Mouse (Mus musculus): ENCODE results near the gene Kyat1.

Gene Kyat1

DNA sequence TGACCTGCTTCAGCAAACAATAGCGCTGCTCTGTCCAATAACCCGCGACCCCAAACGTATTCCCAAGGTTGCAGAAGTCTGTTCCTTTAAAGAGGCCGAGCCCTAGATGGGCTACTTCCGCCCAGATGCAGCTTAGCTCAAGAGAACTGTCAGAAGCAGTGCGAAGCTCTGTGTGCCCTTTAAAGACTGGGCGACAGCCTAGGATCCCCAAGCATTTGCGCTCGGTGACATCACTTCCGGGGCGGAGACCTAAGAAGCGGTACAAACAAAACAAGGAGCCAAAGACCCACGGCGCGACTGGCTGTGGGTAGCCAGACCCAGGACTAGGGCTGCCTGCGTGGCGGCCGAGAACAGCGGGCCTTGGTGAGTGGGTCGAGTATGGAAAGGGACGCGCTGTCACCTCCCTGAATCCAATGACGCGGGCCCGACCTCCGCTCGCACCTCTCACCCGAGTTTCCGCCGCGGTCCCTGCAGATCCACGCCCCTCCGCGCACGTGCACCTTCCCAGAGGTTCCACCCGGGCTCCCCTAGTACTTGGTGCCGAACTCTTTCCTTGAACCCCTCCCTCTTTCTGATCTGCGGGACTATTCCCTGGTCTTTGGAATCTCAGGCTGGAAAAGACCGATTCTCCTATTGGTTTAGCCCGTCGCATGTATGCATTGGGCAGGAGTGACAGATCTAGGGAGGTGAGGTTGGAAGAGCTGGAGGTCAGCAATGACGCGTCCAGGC is at the start of gene Kyat1:
Kyat1 (minus strand) TSS at position 219 of the 729 bp plus-strand sequence.
- TF ChIP-seq GATA4 (IDR thresholded peaks at IDR 0.05; ENCODE audit: insufficient replicate concordance, low read length): no peak

DNA sequence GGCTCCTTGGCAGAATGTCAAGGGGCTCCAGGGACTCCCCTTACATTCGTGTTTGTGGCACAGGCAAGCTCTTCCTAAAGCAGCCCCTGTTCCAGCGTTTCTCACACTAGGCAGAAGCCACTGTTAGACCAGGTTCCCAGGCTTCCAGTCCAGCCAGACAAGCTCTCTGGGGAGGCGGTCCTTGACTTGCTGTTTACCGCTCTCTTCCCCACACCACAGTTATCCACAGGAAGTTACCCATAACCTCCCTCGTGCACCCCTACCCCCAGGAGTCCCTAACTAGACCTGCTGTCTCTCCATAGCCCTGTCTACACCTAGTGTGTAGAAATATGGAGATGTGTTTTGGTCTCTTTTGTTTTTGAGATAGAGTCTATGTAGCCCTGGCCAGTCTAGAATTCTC is 48.2 kb upstream of the Kyat1 start:
- no peak for TF ChIP-seq GATA4 (IDR thresholded peaks at IDR 0.05; ENCODE audit: insufficient replicate concordance, low read length)

DNA sequence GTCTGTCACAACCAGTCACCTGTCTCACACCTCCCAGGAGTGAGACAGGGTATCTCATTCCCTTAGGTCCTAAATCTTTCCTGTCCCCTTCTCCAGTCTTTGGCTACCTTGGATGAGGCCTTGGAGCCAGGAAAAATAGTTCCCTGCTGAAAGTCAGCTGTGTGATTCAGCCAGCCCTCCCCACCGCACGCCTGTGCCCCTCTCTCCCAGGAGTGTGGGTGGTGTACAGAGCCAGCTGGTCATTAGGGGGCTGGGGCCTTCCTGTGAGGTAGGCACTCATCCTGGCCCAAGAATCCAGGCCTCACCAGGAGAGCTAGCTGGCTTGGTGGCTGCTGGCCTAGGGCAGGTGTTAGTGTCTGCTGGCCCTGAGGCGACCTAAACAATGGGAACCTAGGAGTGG is 46.9 kb upstream of the Kyat1 start:
- TF ChIP-seq GATA4 (IDR thresholded peaks at IDR 0.05; ENCODE audit: insufficient replicate concordance, low read length): no peak

DNA sequence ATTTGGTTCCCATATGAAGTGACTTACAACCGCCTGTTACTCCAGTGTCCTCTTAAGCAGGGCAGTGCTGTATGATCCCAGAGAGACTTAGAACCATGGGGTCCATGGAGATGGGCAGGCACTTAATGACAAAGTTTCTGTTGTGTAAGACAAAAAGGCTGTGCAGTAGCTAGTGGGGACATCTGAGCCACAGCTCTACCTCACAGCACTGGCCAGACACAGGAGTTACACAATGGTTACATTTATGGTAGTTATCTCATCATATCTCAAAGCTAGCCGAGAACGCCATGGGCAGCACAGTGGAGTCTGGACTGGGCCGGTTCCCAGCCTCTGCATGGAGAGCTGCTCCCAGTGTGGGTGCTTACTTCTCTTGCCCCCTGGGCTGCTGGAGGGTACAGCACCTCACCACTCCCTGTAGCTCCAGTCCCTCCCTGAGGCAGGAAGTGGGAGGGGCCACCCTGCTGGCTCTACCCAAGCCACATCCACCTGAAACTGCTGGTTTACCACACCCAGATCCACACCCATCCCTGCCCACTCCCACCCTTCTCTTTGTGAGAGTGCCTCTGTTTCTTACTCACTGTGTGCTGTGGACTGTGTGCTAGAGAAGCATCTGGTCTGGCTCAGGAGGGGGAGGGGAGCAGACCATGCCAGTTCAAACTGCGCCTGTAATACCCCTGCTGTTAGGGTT is 45.9 kb upstream of the Kyat1 start:
- TF ChIP-seq GATA4 (IDR thresholded peaks at IDR 0.05; ENCODE audit: insufficient replicate concordance, low read length): no peak

DNA sequence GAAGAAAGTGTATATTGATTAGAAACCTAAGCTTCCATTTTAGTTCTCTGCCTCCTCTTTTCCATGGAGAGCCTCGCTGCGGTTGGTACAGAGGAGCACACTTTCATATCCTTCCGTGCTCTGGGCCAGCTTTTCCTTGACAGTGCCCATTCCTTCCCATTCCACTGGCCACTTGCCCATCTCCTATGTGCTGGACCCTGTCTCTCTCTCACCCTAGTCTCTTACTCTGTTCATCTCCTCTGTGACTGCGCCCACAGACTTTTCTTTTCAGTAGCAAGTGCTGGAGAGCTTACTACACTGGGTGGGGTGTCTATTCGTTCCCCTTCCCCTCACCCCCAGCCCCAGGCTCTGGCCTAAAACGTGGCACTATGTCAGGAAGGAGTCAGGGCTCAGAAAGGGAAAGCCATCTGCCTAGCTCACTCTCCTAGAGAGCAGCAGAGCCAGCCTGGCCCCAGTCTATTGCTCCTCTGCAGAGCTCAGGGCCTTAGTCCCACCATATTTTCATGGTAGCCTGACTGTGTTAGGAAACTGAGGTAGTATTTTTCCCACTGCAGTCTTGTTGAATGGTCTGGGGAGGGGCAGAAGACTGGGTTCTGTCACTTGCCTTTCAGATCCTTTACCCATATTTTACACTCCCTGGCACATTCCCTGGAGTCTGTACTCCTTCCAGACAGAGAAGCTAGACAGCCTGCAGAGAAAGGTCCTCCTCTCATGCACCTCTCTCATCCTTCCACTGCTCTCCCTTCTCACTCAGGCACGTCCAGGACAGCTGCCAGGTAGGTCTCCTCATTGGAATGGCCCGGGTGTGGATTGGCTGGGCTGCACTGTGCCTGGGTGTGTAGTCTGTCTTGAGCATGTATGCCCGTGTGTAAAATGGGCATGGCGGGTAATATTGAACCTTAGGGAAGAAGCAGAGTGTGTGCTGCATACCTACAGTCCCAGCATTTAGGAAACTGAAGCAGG is 44.8 kb upstream of the Kyat1 start:
- no peak for TF ChIP-seq GATA4 (IDR thresholded peaks at IDR 0.05; ENCODE audit: insufficient replicate concordance, low read length)

DNA sequence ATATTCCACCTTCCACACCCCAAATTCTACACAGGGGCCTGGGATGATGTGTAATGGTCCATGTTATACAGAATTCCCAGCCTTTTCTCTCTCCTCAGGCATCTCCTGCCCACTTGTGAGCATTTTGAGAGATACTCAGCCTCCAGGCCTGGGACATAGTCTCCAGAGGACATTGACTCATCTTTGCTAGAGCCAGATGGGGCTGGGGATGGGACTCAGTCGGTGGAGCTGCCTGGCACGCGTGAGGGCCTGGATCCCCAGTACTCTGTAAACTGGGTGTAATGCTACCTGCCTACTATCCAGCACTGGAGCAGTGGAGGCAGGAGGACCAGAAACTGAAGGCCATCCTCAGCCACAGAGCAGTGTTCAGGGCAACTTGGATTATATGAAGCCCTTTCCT is 43.5 kb upstream of the Kyat1 start:
- TF ChIP-seq GATA4 (IDR thresholded peaks at IDR 0.05; ENCODE audit: insufficient replicate concordance, low read length): no peak

DNA sequence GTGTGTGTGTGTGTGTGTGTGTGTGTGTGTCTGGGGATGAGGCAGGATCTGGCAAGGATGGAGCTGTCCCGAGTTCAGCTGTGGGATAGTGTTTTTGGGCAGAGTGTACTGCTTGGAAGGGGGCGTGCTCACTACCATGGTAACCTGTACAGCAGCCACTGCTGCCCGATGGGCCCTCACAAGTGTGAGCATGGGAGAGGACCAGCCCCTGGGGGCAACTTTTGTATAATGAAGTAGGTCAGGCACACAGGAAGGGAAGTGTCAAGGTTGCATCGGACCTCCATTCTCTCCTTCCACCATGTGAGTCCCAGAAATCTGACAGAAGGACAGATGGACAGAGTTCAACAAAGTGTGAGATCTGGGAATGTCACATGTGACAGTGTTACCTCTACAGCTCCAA is 42.0 kb upstream of the Kyat1 start:
- no peak for TF ChIP-seq GATA4 (IDR thresholded peaks at IDR 0.05; ENCODE audit: insufficient replicate concordance, low read length)

DNA sequence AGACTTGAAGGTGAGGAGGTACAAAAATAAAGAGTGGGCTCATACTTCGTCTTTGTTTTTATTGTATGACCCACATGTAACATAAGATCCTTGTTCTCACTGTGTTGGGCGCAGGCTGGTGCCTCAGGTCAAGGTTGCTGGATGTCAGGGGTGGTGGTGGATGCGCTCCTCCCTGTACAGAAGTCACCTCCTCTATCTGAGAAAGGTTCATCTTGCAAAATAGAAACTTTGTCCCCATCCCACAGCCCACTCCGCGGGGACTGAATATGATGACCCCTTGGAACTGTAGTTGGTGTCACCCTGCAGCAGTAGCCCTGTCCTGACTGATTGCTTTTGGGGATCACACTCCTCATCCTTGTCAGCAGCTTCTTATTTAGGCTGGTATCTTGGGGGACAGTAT is 41.4 kb upstream of the Kyat1 start:
- no peak for TF ChIP-seq GATA4 (IDR thresholded peaks at IDR 0.05; ENCODE audit: insufficient replicate concordance, low read length)

DNA sequence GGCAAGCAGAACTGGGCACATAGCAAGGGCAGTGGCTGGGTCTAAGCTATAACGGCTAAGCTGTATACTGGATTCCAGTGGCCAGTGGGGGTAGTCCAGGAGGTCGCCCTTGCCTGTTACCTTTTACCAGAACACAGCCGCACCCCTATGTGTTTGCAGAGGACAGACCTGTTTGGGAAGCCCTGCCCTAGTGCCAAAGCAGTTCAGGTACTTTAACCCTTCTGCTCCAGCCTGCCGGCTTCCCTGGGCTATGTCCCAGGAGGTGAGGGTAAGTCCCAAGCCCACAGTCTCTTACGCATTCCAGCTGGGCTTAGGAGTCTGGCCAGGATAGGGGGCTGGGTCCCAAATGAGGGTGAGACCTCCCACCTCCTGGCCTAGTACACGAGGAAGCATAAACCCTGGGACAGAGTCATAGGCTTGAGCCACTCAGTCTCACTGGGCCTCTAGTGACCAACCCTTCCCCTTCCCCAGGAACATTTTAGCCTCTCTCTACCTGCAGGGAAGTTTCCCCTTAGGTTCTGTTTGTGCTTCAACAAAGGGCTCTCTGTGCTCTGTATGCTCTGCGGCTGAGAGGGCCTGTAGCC is 39.0 kb upstream of the Kyat1 start:
- TF ChIP-seq GATA4 (IDR thresholded peaks at IDR 0.05; ENCODE audit: insufficient replicate concordance, low read length): no peak

DNA sequence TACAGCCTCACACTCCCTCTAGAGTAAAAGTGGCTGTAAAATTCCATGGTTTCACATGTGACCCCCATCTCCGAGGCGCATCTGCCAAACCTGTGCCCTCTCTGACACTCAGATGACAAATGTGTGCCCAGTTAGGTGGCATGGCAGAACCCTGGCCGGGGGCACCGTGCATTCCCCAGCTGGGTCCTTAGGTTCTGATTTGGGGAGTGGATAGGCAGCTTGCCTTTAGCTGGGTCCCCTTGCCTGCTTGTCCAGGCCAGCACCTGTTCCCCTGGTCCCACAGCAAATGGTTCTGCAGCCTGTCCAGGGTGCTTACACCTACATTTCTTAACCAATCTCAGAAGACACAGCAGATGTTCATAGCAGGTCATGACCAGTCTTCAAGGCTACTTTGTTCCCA is 37.7 kb upstream of the Kyat1 start:
- no peak for TF ChIP-seq GATA4 (IDR thresholded peaks at IDR 0.05; ENCODE audit: insufficient replicate concordance, low read length)

DNA sequence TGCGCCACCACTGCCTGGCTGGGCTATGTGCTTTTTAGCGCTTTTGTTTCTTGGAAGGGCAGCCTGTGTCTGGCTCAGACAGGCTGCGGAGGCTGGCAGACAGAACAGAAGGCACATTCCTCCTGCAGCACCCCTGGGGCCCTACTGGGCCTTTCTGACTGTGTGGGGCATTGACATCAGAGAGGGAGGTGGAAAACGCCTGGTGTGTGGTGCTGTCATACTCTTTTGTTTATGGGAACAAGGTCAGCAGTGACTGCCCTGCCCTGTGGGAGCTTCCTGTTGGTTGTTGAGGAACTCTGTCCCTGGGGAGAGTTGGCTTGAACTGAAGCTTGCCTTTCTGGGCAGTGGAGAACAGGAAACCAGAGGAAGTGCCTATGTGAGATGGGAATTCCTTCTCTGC is 36.9 kb upstream of the Kyat1 start:
- TF ChIP-seq GATA4 (IDR thresholded peaks at IDR 0.05; ENCODE audit: insufficient replicate concordance, low read length): no peak

DNA sequence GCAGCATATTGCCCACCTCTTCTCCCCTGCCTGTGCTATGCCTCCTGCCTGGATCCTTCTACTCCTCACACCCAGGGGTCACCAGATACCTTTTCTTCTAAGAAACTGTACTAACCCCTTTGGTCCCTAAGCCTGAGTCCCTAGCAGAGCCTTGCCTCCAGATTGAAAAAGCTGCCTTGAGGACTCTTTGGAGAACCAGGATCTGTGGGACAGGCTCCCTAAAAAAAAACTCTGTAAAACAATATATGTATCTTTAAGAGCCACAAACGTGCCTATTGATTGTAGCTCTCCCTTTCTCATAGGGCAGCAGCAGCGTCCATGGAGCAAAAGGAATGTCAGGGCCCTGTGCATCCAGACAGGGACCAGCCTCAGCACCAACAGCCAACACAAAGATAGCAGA is 34.6 kb upstream of the Kyat1 start, which contains the start of gene Gm28035:
Gm28035 (plus strand) TSS at position 301 of the 400 bp plus-strand sequence.
- TF ChIP-seq GATA4 (IDR thresholded peaks at IDR 0.05; ENCODE audit: insufficient replicate concordance, low read length): no peak

DNA sequence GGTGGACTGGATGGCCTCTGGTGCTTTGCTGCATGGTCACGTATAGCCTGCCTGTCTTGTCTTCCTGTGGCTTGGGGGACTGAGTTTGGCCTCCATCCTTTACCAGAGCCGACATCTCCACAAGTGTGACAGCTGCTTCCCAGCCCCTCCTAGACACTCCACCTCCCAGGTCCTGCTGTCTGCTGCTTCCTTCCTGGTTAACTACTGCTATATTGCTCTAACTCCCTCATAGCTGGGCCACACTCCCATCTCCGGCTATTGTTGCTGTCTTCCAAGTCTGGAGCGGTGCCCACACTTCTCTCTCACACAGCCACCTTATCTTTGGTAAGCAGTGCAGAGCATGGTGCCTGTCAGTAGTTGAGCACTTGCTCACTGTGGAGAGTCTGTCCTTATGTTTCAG is 34.1 kb upstream of the Kyat1 start:
- peak; percentile 77; the same call in 1 of the 2 replicates for TF ChIP-seq GATA4 (IDR thresholded peaks at IDR 0.05; ENCODE audit: insufficient replicate concordance, low read length)

DNA sequence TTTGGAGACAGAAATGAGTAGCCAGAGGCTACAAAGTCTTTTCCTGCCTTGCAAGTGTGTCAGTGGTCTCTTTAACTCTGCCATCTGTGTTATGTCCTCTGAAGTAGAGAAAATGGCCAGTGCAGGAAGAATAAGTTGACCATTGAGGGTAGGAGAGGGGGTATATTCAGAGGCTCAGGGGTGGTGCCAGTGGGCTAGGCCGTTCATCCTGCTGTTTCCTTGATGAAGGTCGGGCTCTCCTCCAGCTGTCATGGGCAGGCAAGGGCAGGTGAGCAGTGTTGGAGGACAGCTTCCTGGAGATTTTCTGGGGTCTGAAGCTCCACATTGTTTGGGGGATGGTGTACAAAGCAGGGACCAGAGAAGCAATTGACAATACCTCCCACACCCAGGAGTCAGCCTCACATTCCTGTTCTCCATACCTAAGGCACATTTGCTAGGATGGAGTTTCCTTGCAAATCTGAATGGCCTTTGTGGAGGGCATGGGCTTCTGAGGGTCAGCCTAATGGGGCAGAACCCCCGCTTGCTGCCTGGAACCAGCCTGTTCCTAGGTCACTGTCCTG is 33.3 kb upstream of the Kyat1 start:
- no peak for TF ChIP-seq GATA4 (IDR thresholded peaks at IDR 0.05; ENCODE audit: insufficient replicate concordance, low read length)

DNA sequence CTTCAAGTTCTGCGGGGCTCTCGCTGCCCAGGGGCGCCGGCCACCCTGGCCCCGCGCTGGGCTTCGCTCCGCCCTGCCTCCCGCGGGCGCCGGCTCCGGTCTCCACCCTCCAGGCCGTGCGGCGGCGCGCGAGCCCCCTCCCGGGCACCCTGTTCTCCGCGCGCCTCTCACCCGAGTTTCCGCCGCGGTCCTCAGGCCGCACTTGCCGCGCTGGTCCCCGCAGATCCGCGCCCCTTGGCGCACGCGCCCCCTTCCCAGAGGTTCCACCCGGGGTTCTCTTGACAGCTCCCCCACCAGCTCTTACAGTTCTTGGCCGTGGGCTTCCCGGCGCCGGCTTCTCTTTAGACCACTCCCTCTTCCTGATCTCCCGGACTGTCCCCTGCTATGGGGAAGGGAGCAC is 32.2 kb upstream of the Kyat1 start:
- no peak for TF ChIP-seq GATA4 (IDR thresholded peaks at IDR 0.05; ENCODE audit: insufficient replicate concordance, low read length)

Measured in liver, adult (tissue).